Mouse (Mus musculus) kidney, adult 2 months (tissue): Measurements from ENCODE around the gene Itpr3.
A peak's percentile ranks its signal among the peaks of the same experiment; 100 is the strongest.

Source experiments
- CTCF ChIP-seq: fragments of 200-500 bp; conservative IDR thresholded peaks from 2 replicates; pipeline ENCODE4 v1.5.1; 2011; ENCODE audit warnings: low read depth, mild to moderate bottlenecking, control low read depth, low read length, moderate library complexity, mixed read lengths; ENCODE audit not compliant: insufficient read depth, insufficient read length
- POLR2A ChIP-seq: fragments of 200-500 bp; IDR thresholded peaks from one replicate; pipeline ENCODE4 v1.6.1; 2011; ENCODE audit warnings: low read depth, low read length, control low read depth

GRCm38 (mm10) chr17:27095690-27096089 lies 38.6 kb downstream of the Itpr3 start:
- TF ChIP-seq CTCF (peak; percentile 51; the same call in 1 of the 2 replicates), POLR2A (no peak)
